8 mouse cellular contexts compared by ENCODE assay signal in genomic region chrX:150798493-150799177, GRCm38 (mm10). TPM values are rescaled to one million over a fixed set of nuclear protein-coding genes. Genes with fewer than 3 reads are reported as not detected.
DNase-seq lines count a peak whose midpoint lies in the region; ATAC-seq and TF ChIP-seq lines count a peak whose summit lies in the region.
"Not testable (repeated sequence)": the region's sequence is repeated elsewhere in the genome, so short reads cannot be mapped to it uniquely, and the experiment has no call there.

No protein-coding gene starts in this region.

- not testable (repeated sequence) for H3K4me3 ChIP-seq in forebrain, embryonic 12.5 days (replicated peaks); heart, embryonic 12.5 days; hindbrain, embryonic 13.5 days; intestine, postnatal 0 days (ENCODE audit: low read depth, low read length); limb, embryonic 14.5 days (replicated peaks; ENCODE audit: low read length); lung, postnatal 0 days (ENCODE audit: low read depth, low read length); neural tube, embryonic 11.5 days (ENCODE audit: low read depth, low read length); stomach, postnatal 0 days (ENCODE audit: low read depth, low read length)

- H3K36me3 ChIP-seq in forebrain, embryonic 12.5 days (replicated peaks); heart, embryonic 12.5 days; hindbrain, embryonic 13.5 days; intestine, postnatal 0 days (ENCODE audit: control insufficient read depth, insufficient read depth); limb, embryonic 14.5 days (ENCODE audit: control insufficient read depth, insufficient read depth, low read length); lung, postnatal 0 days (ENCODE audit: insufficient read depth, low read length); neural tube, embryonic 11.5 days (ENCODE audit: control insufficient read depth, insufficient read depth, low read length); stomach, postnatal 0 days (ENCODE audit: control insufficient read depth, insufficient read depth, low read length): not testable (repeated sequence)

- H3K9ac ChIP-seq in forebrain, embryonic 12.5 days; heart, embryonic 12.5 days; hindbrain, embryonic 13.5 days; intestine, postnatal 0 days (ENCODE audit: low read depth, low read length); limb, embryonic 14.5 days (ENCODE audit: low read depth, low read length, severe bottlenecking); lung, postnatal 0 days (replicated peaks; ENCODE audit: low read depth); neural tube, embryonic 11.5 days (ENCODE audit: low read length); stomach, postnatal 0 days (ENCODE audit: low read length): not testable (repeated sequence)

- not testable (repeated sequence) for DNase-seq in limb, embryonic 14.5 days (ENCODE audit: low spot score); lung, postnatal 0 days (ENCODE audit: low spot score); neural tube, embryonic 11.5 days (ENCODE audit: low spot score); stomach, postnatal 0 days (ENCODE audit: low spot score)

- not testable (repeated sequence) for H3K27ac ChIP-seq in forebrain, embryonic 12.5 days; heart, embryonic 12.5 days (ENCODE audit: poor library complexity, severe bottlenecking); hindbrain, embryonic 13.5 days; intestine, postnatal 0 days (ENCODE audit: low read depth, low read length); lung, postnatal 0 days (ENCODE audit: low read length); neural tube, embryonic 11.5 days (ENCODE audit: low read depth, low read length); stomach, postnatal 0 days (replicated peaks)
- peak overlapping the region; percentile 55; the same call in 1 of the 2 replicates for H3K27ac ChIP-seq in limb, embryonic 14.5 days (replicated peaks; ENCODE audit: low read depth, low read length)

- WGBS in forebrain, embryonic 12.5 days = 77% methylated on average over 4 of the region's 10 CpGs
- WGBS in heart, embryonic 12.5 days = 55% methylated on average over 4 of the region's 10 CpGs
- WGBS in hindbrain, embryonic 13.5 days = 100% methylated on average over 2 of the region's 10 CpGs
- 64% methylated on average over 4 of the region's 10 CpGs for WGBS in intestine, postnatal 0 days
- WGBS in limb, embryonic 14.5 days = 55% methylated on average over 3 of the region's 10 CpGs
- 72% methylated on average over 2 of the region's 10 CpGs for WGBS in lung, postnatal 0 days
- WGBS in neural tube, embryonic 11.5 days = 76% methylated on average over 4 of the region's 10 CpGs
- 33% methylated on average over 4 of the region's 10 CpGs for WGBS in stomach, postnatal 0 days

- TF ChIP-seq EP300 in lung, postnatal 0 days (IDR thresholded peaks at IDR 0.05); stomach, postnatal 0 days (optimal IDR thresholded peaks at IDR 0.05): not testable (repeated sequence)

- not testable (repeated sequence) for TF ChIP-seq POLR2A in limb, embryonic 14.5 days (IDR thresholded peaks at IDR 0.05; ENCODE audit: borderline replicate concordance, extremely low read depth, insufficient read depth, insufficient read length)

- TF ChIP-seq CTCF in intestine, postnatal 0 days (IDR thresholded peaks at IDR 0.05; ENCODE audit: low read depth); lung, postnatal 0 days (IDR thresholded peaks at IDR 0.05); stomach, postnatal 0 days (IDR thresholded peaks at IDR 0.05; ENCODE audit: low read depth): not testable (repeated sequence)

- H3K4me1 ChIP-seq in forebrain, embryonic 12.5 days; heart, embryonic 12.5 days (replicated peaks); hindbrain, embryonic 13.5 days (replicated peaks); intestine, postnatal 0 days (replicated peaks; ENCODE audit: control insufficient read depth, insufficient read depth, low read length); limb, embryonic 14.5 days (ENCODE audit: control insufficient read depth, insufficient read depth, low read length); lung, postnatal 0 days (ENCODE audit: insufficient read depth, low read depth, low read length); neural tube, embryonic 11.5 days (ENCODE audit: control insufficient read depth, insufficient read depth, low read length); stomach, postnatal 0 days (replicated peaks; ENCODE audit: control insufficient read depth, insufficient read depth): not testable (repeated sequence)

- H3K4me2 ChIP-seq in forebrain, embryonic 12.5 days; heart, embryonic 12.5 days; hindbrain, embryonic 13.5 days; intestine, postnatal 0 days (replicated peaks; ENCODE audit: low read depth); limb, embryonic 14.5 days (replicated peaks; ENCODE audit: low read depth, low read length, severe bottlenecking); lung, postnatal 0 days (replicated peaks; ENCODE audit: low read depth, low read length); neural tube, embryonic 11.5 days (ENCODE audit: low read depth); stomach, postnatal 0 days (replicated peaks; ENCODE audit: low read depth): not testable (repeated sequence)

- not testable (repeated sequence) for H3K9me3 ChIP-seq in forebrain, embryonic 12.5 days; heart, embryonic 12.5 days (replicated peaks); hindbrain, embryonic 13.5 days; intestine, postnatal 0 days (ENCODE audit: control insufficient read depth); limb, embryonic 14.5 days (ENCODE audit: control insufficient read depth, low read length); lung, postnatal 0 days (ENCODE audit: low read length); neural tube, embryonic 11.5 days (ENCODE audit: control insufficient read depth, low read length); stomach, postnatal 0 days (ENCODE audit: control insufficient read depth, low read length)

- H3K27me3 ChIP-seq in forebrain, embryonic 12.5 days; heart, embryonic 12.5 days (replicated peaks); hindbrain, embryonic 13.5 days; intestine, postnatal 0 days (replicated peaks; ENCODE audit: control insufficient read depth, insufficient read depth, low read length); limb, embryonic 14.5 days (ENCODE audit: control insufficient read depth, insufficient read depth, low read length); lung, postnatal 0 days (replicated peaks; ENCODE audit: insufficient read depth, low read length); neural tube, embryonic 11.5 days (ENCODE audit: control insufficient read depth, insufficient read depth, low read length); stomach, postnatal 0 days (ENCODE audit: control insufficient read depth, insufficient read depth, low read length): not testable (repeated sequence)

- peak; percentile 82 for ATAC-seq in forebrain, embryonic 12.5 days (ENCODE audit: low FRiP score)
- peak; percentile 94 for ATAC-seq in heart, embryonic 12.5 days (ENCODE audit: insufficient number of reproducible peaks, low FRiP score)
- ATAC-seq in hindbrain, embryonic 13.5 days (ENCODE audit: low FRiP score) = peak; percentile 88
- ATAC-seq in intestine, postnatal 0 days = peak; percentile 47; the same call in 1 of the 2 replicates
- ATAC-seq in limb, embryonic 14.5 days (ENCODE audit: low FRiP score, low read depth) = peak; percentile 98
- peak; percentile 75 for ATAC-seq in lung, postnatal 0 days
- ATAC-seq in neural tube, embryonic 11.5 days (ENCODE audit: insufficient read depth, low FRiP score, low TSS enrichment) = peak; percentile 63; the same call in 1 of the 2 replicates
- peak; percentile 94 for ATAC-seq in stomach, postnatal 0 days (ENCODE audit: low FRiP score, low TSS enrichment)

RNA-seq across cellular contexts. Expression of gene Maged2, which starts 15.5 kb away (rescaled TPM):
- polyA plus RNA-seq in forebrain, embryonic 12.5 days (2016; fragmentation: Nextera tagmentation; extraction: Ambion mirVana) = 257 and 277 TPM in 2 replicates
- 597 and 622 TPM in 2 replicates for polyA plus RNA-seq in heart, embryonic 12.5 days (2016; fragmentation: Nextera tagmentation; extraction: Ambion mirVana)
- polyA plus RNA-seq in hindbrain, embryonic 13.5 days (2015; fragmentation: Nextera tagmentation; extraction: Ambion mirVana) = 388 and 402 TPM in 2 replicates
- 142 and 143 TPM in 2 replicates for polyA plus RNA-seq in intestine, postnatal 0 days (2015; fragmentation: Nextera tagmentation; extraction: Ambion mirVana)
- polyA plus RNA-seq in limb, embryonic 14.5 days (2012; rRNA removed) = 405 and 477 TPM in 2 replicates
- polyA plus RNA-seq in limb, embryonic 14.5 days (2014; fragmentation: Nextera tagmentation; extraction: Ambion mirVana) = 949 and 973 TPM in 2 replicates
- 492 and 518 TPM in 2 replicates for polyA plus RNA-seq in lung, postnatal 0 days (2015; fragmentation: Nextera tagmentation; extraction: Ambion mirVana)
- polyA plus RNA-seq in neural tube, embryonic 11.5 days (2014; fragmentation: Nextera tagmentation; extraction: Ambion mirVana) = 381 and 400 TPM in 2 replicates
- polyA plus RNA-seq in stomach, postnatal 0 days (2015; fragmentation: Nextera tagmentation; extraction: Ambion mirVana) = 202 and 206 TPM in 2 replicates

Comparison
In these comparisons a context has a peak if more than half of its experiments do, and no peak if none do; other contexts are left out.
1. ATAC-seq: peak in every context shown above with its lines; median percentile 98 in limb, embryonic 14.5 days; 94 in heart, embryonic 12.5 days; 94 in stomach, postnatal 0 days; 88 in hindbrain, embryonic 13.5 days; 82 in forebrain, embryonic 12.5 days; 75 in lung, postnatal 0 days; 63 in neural tube, embryonic 11.5 days; 47 in intestine, postnatal 0 days.